Mouse (Mus musculus) heart, embryonic 13.5 days (tissue): Measurements from ENCODE around the gene Gm49378. TPM values are rescaled to one million over a fixed set of nuclear protein-coding genes. Genes with fewer than 3 reads are reported as not detected.

ENCODE experiments used
- ATAC-seq: fragments of 200-750 bp; cut with Nextera tagmentation; 2 replicates; pipeline ENCODE4 v1.8.0; 2017; ENCODE audit warnings: moderate TSS enrichment; ENCODE audit not compliant: insufficient number of reproducible peaks, low FRiP score, low TSS enrichment; ENCODE audit errors: extremely low read depth
- H3K27ac ChIP-seq: fragments of 300-500 bp; sonication (generic); replicated peaks from 2 replicates; pipeline ENCODE4 v1.5.1; 2015; ENCODE audit warnings: moderate library complexity, mild to moderate bottlenecking, inconsistent platforms
- H3K27me3 ChIP-seq: fragments of 300-500 bp; sonication (generic); replicated peaks from 2 replicates; pipeline ENCODE4 v1.6.1; 2015; ENCODE audit warnings: mild to moderate bottlenecking, inconsistent platforms
- H3K36me3 ChIP-seq: fragments of 300-500 bp; sonication (generic); 2 replicates; pipeline ENCODE4 v1.6.1; 2015; ENCODE audit warnings: mild to moderate bottlenecking, inconsistent platforms
- H3K4me1 ChIP-seq: fragments of 300-500 bp; sonication (generic); 2 replicates; pipeline ENCODE4 v1.6.1; 2015; ENCODE audit warnings: inconsistent platforms
- H3K4me2 ChIP-seq: fragments of 300-500 bp; sonication (generic); 2 replicates; pipeline ENCODE4 v1.6.1; 2015; ENCODE audit warnings: inconsistent platforms, mild to moderate bottlenecking, moderate library complexity
- H3K4me3 ChIP-seq: fragments of 300-500 bp; sonication (generic); 2 replicates; pipeline ENCODE4 v1.5.1; 2015; ENCODE audit warnings: moderate library complexity, mild to moderate bottlenecking, inconsistent platforms
- H3K9ac ChIP-seq: fragments of 300-500 bp; sonication (generic); 2 replicates; pipeline ENCODE4 v1.6.1; 2015; ENCODE audit warnings: inconsistent platforms, mild to moderate bottlenecking, moderate library complexity
- H3K9me3 ChIP-seq: fragments of 300-500 bp; sonication (generic); 2 replicates; pipeline ENCODE4 v1.6.1; 2016; ENCODE audit warnings: inconsistent platforms
- WGBS: fragments of 180-500 bp; shearing (Covaris S2); methylation state at CpG from one replicate; pipeline ENCODE4 v1.1.7; 2015; ENCODE audit warnings: mixed read lengths; 5-methylcytosine and 5-hydroxymethylcytosine counted together
- polyA plus RNA-seq: library from polyadenylated mRNA; unstranded; fragments of >200 nt; fragmentation: Nextera tagmentation; extraction: Ambion mirVana; gene quantifications from 2 replicates; pipeline ENCODE4 v1.2.1, GENCODE M21; 2015

Gene Gm49378
- polyA plus RNA-seq, 1 experiment from 2014 or later, result 1.4 TPM

DNA sequence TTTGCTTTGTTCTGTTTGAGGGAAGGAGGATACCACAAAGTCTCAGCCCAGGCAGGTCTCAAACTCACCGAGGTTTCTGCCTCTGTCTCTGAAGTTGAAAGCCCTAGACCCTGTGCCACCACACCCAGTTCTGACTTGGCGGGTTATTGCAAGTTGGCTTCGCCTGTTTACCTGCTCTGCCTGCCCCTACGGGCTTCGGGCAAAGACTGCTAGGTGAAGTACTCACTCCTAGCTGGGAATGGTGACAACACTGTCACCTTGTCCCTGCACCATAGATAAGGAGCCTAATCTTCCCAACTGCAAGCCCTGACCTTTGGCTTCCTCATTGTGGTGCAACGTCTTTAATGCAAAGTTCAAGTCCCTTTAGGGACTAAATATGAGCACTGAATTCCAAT is 52.1 kb downstream of the Gm49378 start:
- peak overlapping the region; percentile 69 for H3K27ac ChIP-seq
- no peak for ATAC-seq
- no peaks in the 10 kb centered on the region for H3K9me3 ChIP-seq
- peak overlapping the region; percentile 81; the same call in 1 of the 2 replicates for H3K9ac ChIP-seq
- WGBS, result 44% methylated on average over 6 of the region's 6 CpGs
- peak overlapping the region; percentile 61 for H3K4me3 ChIP-seq
- H3K27me3 ChIP-seq, result no peaks in the 10 kb centered on the region
- H3K36me3 ChIP-seq, result peaks cover 52% of the 10 kb centered on the region
- H3K4me1 ChIP-seq, result peaks cover 30% of the 10 kb centered on the region
- peak overlapping the region; percentile 78 for H3K4me2 ChIP-seq

DNA sequence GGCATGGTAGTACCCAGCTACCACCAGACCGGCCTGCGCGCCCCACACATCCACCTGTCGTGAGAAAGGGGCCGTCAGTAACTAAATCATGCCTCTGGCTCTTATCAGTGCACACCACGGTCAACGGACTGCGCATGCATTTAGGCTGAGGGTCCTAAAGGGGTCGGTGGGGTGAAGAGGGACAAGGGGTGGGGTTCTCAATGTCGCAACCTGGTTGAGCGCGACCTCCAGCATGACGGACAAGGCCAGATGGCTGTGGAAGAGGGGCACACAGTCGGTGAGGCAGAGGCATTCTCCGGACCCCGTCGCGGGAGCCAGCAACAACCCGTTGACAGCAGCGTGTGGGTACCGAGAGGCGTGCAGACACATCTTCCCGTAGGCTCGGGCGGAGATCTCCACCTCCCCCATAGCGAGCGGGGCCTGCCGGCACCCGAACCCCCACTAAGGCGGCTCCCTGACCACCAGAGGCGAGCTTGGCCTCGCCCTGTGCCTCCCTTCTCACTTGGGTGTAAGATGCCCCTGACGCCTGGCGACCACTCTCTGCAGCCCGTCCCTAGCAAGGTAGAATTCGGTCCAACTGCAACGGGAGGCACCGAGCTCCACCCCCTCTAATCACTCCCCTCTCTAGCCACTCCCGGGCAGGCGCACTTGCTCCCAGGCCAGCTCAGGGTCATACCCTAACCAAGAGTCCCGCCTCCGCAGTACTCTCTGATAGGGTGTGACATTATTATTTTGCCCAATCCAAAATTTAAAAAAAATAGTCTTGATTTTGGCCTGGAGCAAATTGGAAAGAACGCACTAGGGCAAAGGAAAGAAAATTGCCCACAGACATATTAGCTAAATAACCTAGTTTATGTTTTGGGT is 52.8 kb downstream of the Gm49378 start, which contains the start of gene Emc9:
Emc9 (minus strand) TSS at position 601 of the 864 bp plus-strand sequence.
- peak; percentile 64; the same call in 1 of the 2 replicates for ATAC-seq
- Histone ChIP-seq H3K4me2 (peak within 1 kb of the TSS; percentile 78), H3K27me3 (no peaks in the 10 kb centered on the region), H3K4me1 (peaks cover 25% of the 10 kb centered on the region), H3K36me3 (peaks cover 59% of the 10 kb centered on the region), H3K27ac (peak within 1 kb of the TSS; percentile 69), H3K4me3 (peak within 1 kb of the TSS; percentile 61), H3K9ac (peak within 1 kb of the TSS; percentile 81), H3K9me3 (no peaks in the 10 kb centered on the region)
- 2% methylated on average over 43 of the region's 43 CpGs for WGBS

DNA sequence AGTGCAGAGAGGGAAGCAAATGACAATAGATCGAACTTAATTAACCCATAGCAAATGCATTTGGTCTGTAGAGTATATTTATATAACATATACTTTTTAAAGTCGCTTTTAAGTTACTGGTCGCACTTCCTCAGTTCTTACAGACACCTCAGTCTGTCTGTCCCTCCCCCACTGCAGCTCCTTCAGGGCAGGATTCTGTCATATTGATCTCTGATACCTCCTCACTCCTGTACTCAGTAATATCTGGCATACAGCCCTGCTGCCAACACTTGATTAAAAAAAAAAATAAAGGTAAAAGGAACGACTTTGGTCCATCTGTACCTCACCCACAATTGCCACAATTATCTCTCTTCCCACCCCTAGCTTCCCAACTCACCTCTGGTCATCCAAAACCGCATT is 53.4 kb downstream of the Gm49378 start:
- WGBS, result 38% methylated on average over 5 of the region's 5 CpGs

DNA sequence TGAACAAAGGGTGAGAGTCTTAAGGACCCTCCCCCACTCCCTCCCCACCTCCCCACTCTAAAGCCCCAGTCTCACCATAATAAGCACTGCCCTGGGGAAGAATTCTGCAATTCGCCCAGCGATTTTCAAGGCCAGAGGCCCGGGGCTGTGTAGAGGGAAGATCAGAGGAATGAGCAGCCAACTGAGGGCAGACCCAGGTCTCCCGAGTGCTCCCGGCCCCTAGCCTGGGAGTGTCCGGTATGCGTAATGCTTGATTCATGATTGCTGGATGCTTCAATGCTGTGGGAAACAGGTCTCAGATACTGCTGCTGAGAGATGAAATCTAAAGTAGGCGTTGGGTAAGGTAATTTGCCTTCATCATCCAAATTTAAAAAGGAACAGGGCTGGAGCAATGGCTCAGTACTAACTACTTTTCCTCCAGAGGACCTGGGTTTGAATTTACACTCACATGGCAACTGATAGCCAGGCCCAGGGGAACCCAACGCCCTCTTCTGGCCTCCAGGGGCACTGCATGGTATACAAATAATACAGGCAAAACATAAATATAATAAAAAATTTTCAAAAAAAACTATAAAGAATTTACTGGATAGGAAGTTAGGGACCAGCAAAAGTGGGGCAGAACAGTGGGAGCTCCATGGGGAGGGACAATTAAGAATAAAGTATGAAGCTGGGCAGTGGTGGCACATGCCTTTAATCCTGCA is 55.6 kb downstream of the Gm49378 start:
- Histone ChIP-seq H3K36me3 (peaks cover 40% of the 10 kb centered on the region), H3K9me3 (no peaks in the 10 kb centered on the region), H3K4me1 (peaks cover 38% of the 10 kb centered on the region), H3K27ac (no peak overlapping the region), H3K4me2 (no peak overlapping the region), H3K4me3 (no peak overlapping the region), H3K27me3 (no peaks in the 10 kb centered on the region), H3K9ac (no peak overlapping the region)
- ATAC-seq, result no peak
- WGBS, result 76% methylated on average over 9 of the region's 9 CpGs

More for the DNA sequence above, 53.4 kb downstream of the Gm49378 start:
- Histone ChIP-seq H3K9me3 (no peaks in the 10 kb centered on the region), H3K36me3 (peaks cover 61% of the 10 kb centered on the region), H3K4me2 (peak overlapping the region; percentile 78), H3K9ac (peak overlapping the region; percentile 81), H3K27me3 (no peaks in the 10 kb centered on the region), H3K4me3 (peak overlapping the region; percentile 61), H3K4me1 (peaks cover 26% of the 10 kb centered on the region), H3K27ac (peak overlapping the region; percentile 69; the same call in 1 of the 2 replicates)
- ATAC-seq, result no peak

DNA sequence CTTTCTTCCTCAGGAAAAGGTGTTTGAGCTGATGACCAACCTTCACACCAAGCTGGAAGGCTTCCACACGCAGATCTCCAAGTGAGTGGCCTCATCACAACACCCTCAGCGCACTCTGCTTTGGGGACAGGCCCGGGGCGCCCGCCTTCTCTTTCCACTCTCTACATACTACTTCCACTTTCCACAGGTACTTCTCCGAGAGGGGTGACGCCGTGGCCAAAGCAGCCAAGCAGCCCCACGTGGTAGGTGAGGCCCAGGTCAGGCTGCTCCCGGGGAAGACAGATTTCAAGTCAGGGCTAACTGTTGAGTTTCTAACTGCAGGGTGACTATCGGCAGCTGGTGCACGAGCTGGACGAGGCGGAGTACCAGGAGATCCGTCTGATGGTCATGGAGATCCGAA is 57.0 kb downstream of the Gm49378 start:
- peaks cover 45% of the 10 kb centered on the region for H3K4me1 ChIP-seq
- H3K4me2 ChIP-seq, result no peak overlapping the region
- H3K36me3 ChIP-seq, result peaks cover 34% of the 10 kb centered on the region
- ATAC-seq, result no peak
- H3K27me3 ChIP-seq, result no peaks in the 10 kb centered on the region
- H3K4me3 ChIP-seq, result no peak overlapping the region
- WGBS, result 87% methylated on average over 16 of the region's 16 CpGs
- H3K27ac ChIP-seq, result no peak overlapping the region
- H3K9me3 ChIP-seq, result no peaks in the 10 kb centered on the region
- H3K9ac ChIP-seq, result no peak overlapping the region

DNA sequence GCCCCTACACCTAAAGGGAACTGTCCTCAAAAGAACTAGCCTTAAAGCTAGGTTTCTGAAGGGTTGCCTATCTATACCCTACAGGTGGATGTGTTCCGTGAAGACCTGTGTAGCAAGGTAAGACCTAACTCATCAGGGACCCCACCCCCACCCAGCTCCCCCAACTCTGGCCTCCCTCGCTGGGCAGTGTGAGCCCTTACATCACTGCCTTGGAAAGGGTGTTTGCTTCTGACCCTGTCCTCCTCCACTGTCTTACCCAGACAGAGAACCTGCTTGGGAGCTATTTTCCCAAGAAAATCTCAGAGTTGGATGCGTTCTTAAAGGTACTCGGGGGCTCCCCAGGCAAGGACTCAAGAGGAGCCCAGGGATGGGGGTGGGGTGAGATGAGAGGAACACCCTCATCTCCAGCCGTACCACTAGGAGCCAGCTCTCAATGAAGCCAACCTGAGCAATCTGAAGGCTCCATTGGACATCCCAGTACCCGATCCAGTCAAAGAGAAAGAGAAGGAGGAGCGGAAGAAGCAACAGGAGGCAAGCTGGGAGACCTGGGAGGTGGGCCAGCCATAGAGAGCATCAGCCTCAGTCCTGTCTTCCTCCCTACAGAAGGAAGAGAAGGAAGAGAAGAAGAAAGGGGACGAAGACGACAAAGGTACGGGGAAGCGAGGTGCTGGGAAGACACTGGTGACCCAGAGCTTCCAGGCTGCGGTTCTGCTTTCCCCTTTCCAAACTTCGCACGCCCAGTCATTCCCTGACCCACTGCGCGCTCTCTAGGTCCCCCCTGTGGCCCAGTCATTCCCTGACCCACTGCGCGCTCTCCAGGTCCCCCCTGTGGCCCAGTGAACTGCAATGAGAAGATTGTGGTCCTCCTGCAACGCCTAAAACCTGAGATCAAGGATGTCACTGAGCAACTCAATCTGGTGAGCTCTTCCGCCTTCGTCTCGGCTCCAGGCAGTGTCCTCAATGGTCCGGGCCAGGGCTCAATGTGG is 57.9 kb downstream of the Gm49378 start:
- Histone ChIP-seq H3K36me3 (peaks cover 34% of the 10 kb centered on the region), H3K27ac (no peak overlapping the region), H3K9me3 (no peaks in the 10 kb centered on the region), H3K4me2 (peak overlapping the region; percentile 86), H3K4me1 (peaks cover 48% of the 10 kb centered on the region), H3K9ac (no peak overlapping the region), H3K27me3 (no peaks in the 10 kb centered on the region), H3K4me3 (peak overlapping the region; percentile 83; the same call in 1 of the 2 replicates)
- no peak for ATAC-seq
- WGBS, result 85% methylated on average over 23 of the region's 23 CpGs

Other genes with a start within 250 kb of the Gm49378 start
- 64.7 and 68.9 TPM in 2 replicates for gene Dhrs4, start 159.1 kb downstream of the Gm49378 start, polyA plus RNA-seq
- 1.9 TPM in 2 replicates for gene Carmil3, start 147.2 kb downstream of the Gm49378 start, polyA plus RNA-seq
- gene Cpne6, start 127.5 kb downstream of the Gm49378 start, polyA plus RNA-seq, result 0.43 and 0.47 TPM in 2 replicates
- not detected in 2 replicates for gene Nrl, start 112.9 kb downstream of the Gm49378 start, polyA plus RNA-seq
- gene Pck2, start 97.6 kb downstream of the Gm49378 start, polyA plus RNA-seq, result 40.9 and 43.9 TPM in 2 replicates
- gene Dcaf11, start 77.9 kb downstream of the Gm49378 start, polyA plus RNA-seq, result 60.0 and 66.2 TPM in 2 replicates
- 0.56 and 1.3 TPM in 2 replicates for gene A730061H03Rik, start 77.5 kb downstream of the Gm49378 start, polyA plus RNA-seq
- gene Fitm1, start 62.3 kb downstream of the Gm49378 start, polyA plus RNA-seq, result 100 and 109 TPM in 2 replicates
- 212 and 219 TPM in 2 replicates for gene Psme1, start 59.8 kb downstream of the Gm49378 start, polyA plus RNA-seq
- gene Emc9, start 52.6 kb downstream of the Gm49378 start, polyA plus RNA-seq, result 14.8 and 19.1 TPM in 2 replicates
- 191 and 205 TPM in 2 replicates for gene Psme2, start 46.8 kb downstream of the Gm49378 start, polyA plus RNA-seq
- 12.5 and 15.2 TPM in 2 replicates for gene Rnf31, start 46.2 kb downstream of the Gm49378 start, polyA plus RNA-seq
- gene Irf9, start 34.3 kb downstream of the Gm49378 start, polyA plus RNA-seq, result 9.7 and 10.1 TPM in 2 replicates
- gene Rec8, start 19.9 kb downstream of the Gm49378 start, polyA plus RNA-seq, result 13.4 and 15.1 TPM in 2 replicates
- gene Ipo4, start 1.9 kb downstream of the Gm49378 start, polyA plus RNA-seq, result 64.8 and 67.1 TPM in 2 replicates
- 77.8 and 81.5 TPM in 2 replicates for gene Tm9sf1, start 5.9 kb upstream of the Gm49378 start, polyA plus RNA-seq
- gene Tssk4, start 12.3 kb upstream of the Gm49378 start, polyA plus RNA-seq, result 0.43 and 0.53 TPM in 2 replicates
- gene Mdp1, start 22.6 kb upstream of the Gm49378 start, polyA plus RNA-seq, result 74.3 and 83.3 TPM in 2 replicates
- 39.3 and 47.4 TPM in 2 replicates for gene Gmpr2, start 34.0 kb upstream of the Gm49378 start, polyA plus RNA-seq
- gene Nedd8, start 34.2 kb upstream of the Gm49378 start, polyA plus RNA-seq, result 471 and 507 TPM in 2 replicates
- 30.9 and 32.1 TPM in 2 replicates for gene Tinf2, start 43.9 kb upstream of the Gm49378 start, polyA plus RNA-seq
- gene Tgm1, start 76.0 kb upstream of the Gm49378 start, polyA plus RNA-seq, result 0.23 and 0.25 TPM in 2 replicates
- gene Rabggta, start 84.4 kb upstream of the Gm49378 start, polyA plus RNA-seq, result 22.8 and 23.4 TPM in 2 replicates
- gene Dhrs1, start 107.8 kb upstream of the Gm49378 start, polyA plus RNA-seq, result 54.8 and 66.9 TPM in 2 replicates
- gene Nop9, start 107.8 kb upstream of the Gm49378 start, polyA plus RNA-seq, result 22.8 and 23.9 TPM in 2 replicates
- gene Cideb, start 120.6 kb upstream of the Gm49378 start, polyA plus RNA-seq, result 1.2 and 2.1 TPM in 2 replicates
- gene Ltb4r2, start 123.5 kb upstream of the Gm49378 start, polyA plus RNA-seq, result 0.25 and 0.27 TPM in 2 replicates
- 0.48 and 0.71 TPM in 2 replicates for gene Ltb4r1, start 128.1 kb upstream of the Gm49378 start, polyA plus RNA-seq
- gene Adcy4, start 146.2 kb upstream of the Gm49378 start, polyA plus RNA-seq, result 17.7 TPM in 2 replicates
- gene Ripk3, start 151.0 kb upstream of the Gm49378 start, polyA plus RNA-seq, result 18.8 and 20.6 TPM in 2 replicates
- 12.5 and 14.0 TPM in 2 replicates for gene Nfatc4, start 185.2 kb upstream of the Gm49378 start, polyA plus RNA-seq
- 16.5 and 18.2 TPM in 2 replicates for gene Nynrin, start 216.1 kb upstream of the Gm49378 start, polyA plus RNA-seq
- gene Cbln3, start 246.5 kb upstream of the Gm49378 start, polyA plus RNA-seq, result 0.27 and 0.31 TPM in 2 replicates
- gene Khnyn, start 247.1 kb upstream of the Gm49378 start, polyA plus RNA-seq, result 9.5 and 9.8 TPM in 2 replicates